Mouse (Mus musculus): ENCODE results near the gene Serpina3k.
"Not testable (repeated sequence)": the region's sequence is repeated elsewhere in the genome, so short reads cannot be mapped to it uniquely, and the experiment has no call there.

DNA sequence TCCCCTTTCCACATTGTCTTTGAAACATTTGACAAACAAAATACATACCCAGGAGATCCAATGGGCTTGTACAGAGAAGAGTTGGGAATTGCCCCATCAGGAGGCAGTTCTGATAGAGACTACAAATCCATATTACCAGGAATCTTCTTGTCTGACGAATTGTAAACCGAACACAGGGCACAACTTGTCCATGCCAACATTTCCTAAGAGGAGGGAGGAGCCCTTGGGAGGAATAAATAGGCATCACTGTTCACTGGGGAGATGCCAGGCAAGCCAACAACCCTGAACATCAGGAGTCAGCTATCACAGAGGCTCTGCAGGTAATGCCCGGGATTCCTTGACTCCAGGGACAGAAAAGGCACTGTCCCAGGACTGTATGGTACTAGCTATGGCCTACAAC lies at the start of gene Serpina3k, which contains the start of gene Serpina3m:
- not testable (repeated sequence) for TF ChIP-seq POLR2A (IDR thresholded peaks at IDR 0.05; ENCODE audit: control insufficient read depth, low read depth, low read length); CTCF (IDR thresholded peaks at IDR 0.05; ENCODE audit: control insufficient read depth, insufficient read depth, insufficient replicate concordance, low read depth, low read length)
